Mouse (Mus musculus) gastrocnemius, postnatal 25 days (tissue): ENCODE results near the gene Megf11. TPM values are rescaled to one million over a fixed set of nuclear protein-coding genes. Genes with fewer than 3 reads are reported as not detected.
A peak's percentile ranks its signal among the peaks of the same experiment; 100 is the strongest.
"Not testable (repeated sequence)": the region's sequence is repeated elsewhere in the genome, so short reads cannot be mapped to it uniquely, and the experiment has no call there.

Source experiments
- DNase-seq: peaks from one replicate; pipeline ENCODE4 v3.0.0; 2022
- total RNA-seq, 2 experiments: library from RNA; stranded (reverse); gene quantifications; 1 replicate in 1 of 2; 2 replicates in 1 of 2; pipeline ENCODE4 v1.2.3; 2021

Megf11 gene
- total RNA-seq, 2 experiments from 2014 or later: 0.54 to 0.67 TPM

- DNase-seq: no peak
These were observed 315.3 kb downstream of the Megf11 start for GRCm38 (mm10) chr9:64700451-64701311.

GRCm38 (mm10) chr9:64701651-64702050 is 316.2 kb downstream of the Megf11 start:
- DNase-seq: no peak

GRCm38 (mm10) chr9:64702391-64702790 is 317.0 kb downstream of the Megf11 start:
- no peak for DNase-seq

GRCm38 (mm10) chr9:64702937-64703336 is 317.5 kb downstream of the Megf11 start:
- DNase-seq: peak; percentile 20

GRCm38 (mm10) chr9:64703420-64703965 is 318.1 kb downstream of the Megf11 start:
- no peak for DNase-seq

- DNase-seq: no peak
These were observed 318.8 kb downstream of the Megf11 start for GRCm38 (mm10) chr9:64704073-64704840.

- not testable (repeated sequence) for DNase-seq
These were observed 324.9 kb downstream of the Megf11 start for GRCm38 (mm10) chr9:64710291-64710690.

GRCm38 (mm10) chr9:64719526-64720163 is 334.2 kb downstream of the Megf11 start:
- no peak for DNase-seq

- no peak for DNase-seq
These were observed 341.0 kb downstream of the Megf11 start for GRCm38 (mm10) chr9:64726454-64726853.

GRCm38 (mm10) chr9:64731029-64731560 is 345.7 kb downstream of the Megf11 start:
- DNase-seq: no peak

- DNase-seq: no peak
These were observed 348.7 kb downstream of the Megf11 start for GRCm38 (mm10) chr9:64734166-64734565.

GRCm38 (mm10) chr9:64734992-64735391 is 349.6 kb downstream of the Megf11 start:
- DNase-seq: not testable (repeated sequence)

- peak; percentile 5 for DNase-seq
These were observed 350.7 kb downstream of the Megf11 start for GRCm38 (mm10) chr9:64736076-64736638.

- DNase-seq: peak; percentile 55
These were observed 351.4 kb downstream of the Megf11 start for GRCm38 (mm10) chr9:64736639-64737405.

- DNase-seq: peak; percentile 94
These were observed 352.2 kb downstream of the Megf11 start, which contains the start of gene Rab11a for GRCm38 (mm10) chr9:64737406-64738201. TSS of gene Rab11a (minus strand) at chr9:64737758.

GRCm38 (mm10) chr9:64739001-64739400 is 353.6 kb downstream of the Megf11 start:
- DNase-seq: no peak

GRCm38 (mm10) chr9:64742453-64742852 is 357.0 kb downstream of the Megf11 start:
- no peak for DNase-seq

- no peak for DNase-seq
These were observed 362.3 kb downstream of the Megf11 start for GRCm38 (mm10) chr9:64747735-64748134.

- no peak for DNase-seq
These were observed 363.9 kb downstream of the Megf11 start for GRCm38 (mm10) chr9:64749314-64749713.

- DNase-seq: no peak
These were observed 367.1 kb downstream of the Megf11 start for GRCm38 (mm10) chr9:64752575-64752974.
